Mouse (Mus musculus): ENCODE measurements at regions not wholly inside any gene's neighbourhood (a gene's known extent, or its start where the extent isn't known, plus 50 kb on each side); places are given as distances from the start of the nearest gene placed in this dataset.

DNA sequence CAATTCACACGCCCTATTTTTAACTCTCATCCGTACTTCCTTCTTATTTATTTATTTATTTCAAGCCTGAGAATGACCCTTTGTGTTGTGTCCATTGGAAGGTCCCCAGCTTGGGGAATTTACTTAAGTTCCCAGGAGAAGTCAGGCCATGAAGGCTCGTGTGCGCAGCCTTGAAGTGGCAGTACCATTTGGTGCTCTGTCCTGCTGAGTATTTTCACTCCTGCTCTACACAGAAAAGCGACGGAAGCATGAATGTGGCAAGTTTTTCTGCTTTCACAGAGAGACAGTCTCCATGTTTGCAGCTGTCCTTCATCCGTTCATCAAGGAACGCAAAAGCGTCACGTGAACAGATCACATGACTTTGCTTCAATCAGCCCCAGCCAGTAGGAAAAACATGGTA is 610.2 kb upstream of the Clint1 start:
- TF ChIP-seq POLR2AphosphoS2 (IDR thresholded peaks at IDR 0.05; ENCODE audit: insufficient read length, low read depth) (no peak), MAX (IDR thresholded peaks at IDR 0.05; ENCODE audit: low read depth) (no peak), USF1 (IDR thresholded peaks at IDR 0.05; ENCODE audit: low read depth) (no peak), E2F4 (IDR thresholded peaks at IDR 0.05; ENCODE audit: insufficient read depth) (no peak), REST (IDR thresholded peaks at IDR 0.05; ENCODE audit: insufficient read depth, insufficient read length) (no peak), TCF3 (IDR thresholded peaks at IDR 0.05; ENCODE audit: insufficient read length, low read depth) (no peak), MYOD1 (IDR thresholded peaks at IDR 0.05; ENCODE audit: control insufficient read depth in 1 of 3, insufficient read length in 2 of 3, low read depth in 2 of 3) (no peak), POLR2A (IDR thresholded peaks at IDR 0.05; ENCODE audit: insufficient read length, low read depth) (no peak), SRF (IDR thresholded peaks at IDR 0.05; ENCODE audit: control insufficient read depth, insufficient read length, low read depth) (no peak), CEBPB (IDR thresholded peaks at IDR 0.05; ENCODE audit: insufficient read depth, poor library complexity, severe bottlenecking) (no peak), MYOG (IDR thresholded peaks at IDR 0.05; ENCODE audit: control insufficient read depth in 1 of 3, insufficient read depth in 1 of 3, insufficient read length in 2 of 3, low read depth in 2 of 3) (no peak), TCF12 (IDR thresholded peaks at IDR 0.05; ENCODE audit: insufficient read depth, poor library complexity, severe bottlenecking) (no peak)

DNA sequence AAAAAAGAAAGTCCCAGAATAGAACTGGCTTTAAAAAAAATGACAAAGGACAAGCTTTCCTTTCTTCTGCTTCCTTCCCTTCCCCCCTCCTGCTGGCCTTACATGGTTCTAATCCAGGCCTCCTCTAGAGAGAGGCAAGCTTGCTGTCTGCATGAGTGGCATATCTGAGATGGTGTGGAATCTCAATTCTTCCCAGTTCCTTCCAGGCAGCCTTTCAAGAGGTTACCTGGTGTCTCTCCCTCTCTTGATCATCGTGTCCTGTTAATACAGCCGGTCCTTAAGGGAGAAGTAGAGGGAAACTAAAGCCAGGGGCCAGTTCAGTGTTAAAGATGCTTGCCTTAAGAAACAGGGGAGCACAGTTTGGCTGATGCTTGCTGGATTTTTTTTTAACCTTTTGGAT is 607.1 kb upstream of the Clint1 start:
- H3K79me2 ChIP-seq (ENCODE audit: control insufficient read depth, insufficient read depth), result no peaks in the 10 kb centered on the region
- H3K4me3 ChIP-seq, result no peak overlapping the region
- no peaks in the 10 kb centered on the region for H3K27me3 ChIP-seq (ENCODE audit: control insufficient read depth, insufficient read depth, insufficient read length)
- no peaks in the 10 kb centered on the region for H3K36me3 ChIP-seq (ENCODE audit: control insufficient read depth, insufficient read depth)
- no peak for TF ChIP-seq USF1 (IDR thresholded peaks at IDR 0.05; ENCODE audit: low read depth)
- no peak overlapping the region for H3ac ChIP-seq (ENCODE audit: control insufficient read depth, insufficient read length)
- no peak overlapping the region for H3K4me2 ChIP-seq (ENCODE audit: low read depth)

More for the DNA sequence above, 610.2 kb upstream of the Clint1 start:
- H3K36me3 ChIP-seq (ENCODE audit: control insufficient read depth, insufficient read depth), result no peaks in the 10 kb centered on the region
- H3K4me2 ChIP-seq (ENCODE audit: low read depth), result no peak overlapping the region
- no peak overlapping the region for H3K4me3 ChIP-seq
- no peaks in the 10 kb centered on the region for H3K27me3 ChIP-seq (ENCODE audit: control insufficient read depth, insufficient read depth, insufficient read length)
- no peak overlapping the region for H3ac ChIP-seq (ENCODE audit: control insufficient read depth, insufficient read length)
- H3K79me2 ChIP-seq (ENCODE audit: control insufficient read depth, insufficient read depth), result no peaks in the 10 kb centered on the region

DNA sequence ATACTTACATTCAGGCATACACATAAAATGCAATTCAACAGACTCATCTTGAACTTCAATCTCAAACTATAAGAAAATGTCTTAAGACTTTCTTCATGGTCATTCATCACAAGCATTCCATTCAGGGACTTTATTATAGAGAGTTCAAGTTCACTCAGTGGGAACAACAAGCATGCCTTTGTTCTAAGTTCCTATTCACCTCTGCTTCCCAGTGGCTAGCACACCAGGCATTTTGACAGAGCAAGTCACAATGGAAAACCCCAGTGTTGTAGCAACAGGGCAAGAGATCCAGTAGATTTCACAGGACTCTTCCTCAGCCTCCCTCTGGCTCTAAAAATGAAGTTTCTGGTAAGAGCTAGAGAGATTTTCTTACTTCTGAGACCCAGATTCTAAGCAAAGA is 595.8 kb upstream of the Clint1 start:
- no peaks in the 10 kb centered on the region for H3K27me3 ChIP-seq (ENCODE audit: control insufficient read depth, insufficient read depth, insufficient read length)
- no peak overlapping the region for H3ac ChIP-seq (ENCODE audit: control insufficient read depth, insufficient read length)
- TF ChIP-seq MAX (IDR thresholded peaks at IDR 0.05; ENCODE audit: low read depth) (no peak), TCF12 (IDR thresholded peaks at IDR 0.05; ENCODE audit: insufficient read depth, poor library complexity, severe bottlenecking) (no peak), E2F4 (IDR thresholded peaks at IDR 0.05; ENCODE audit: insufficient read depth) (no peak), USF1 (IDR thresholded peaks at IDR 0.05; ENCODE audit: low read depth) (no peak), POLR2AphosphoS2 (IDR thresholded peaks at IDR 0.05; ENCODE audit: insufficient read length, low read depth) (no peak), MYOD1 (IDR thresholded peaks at IDR 0.05; ENCODE audit: control insufficient read depth in 1 of 3, insufficient read length in 2 of 3, low read depth in 2 of 3) (no peak), TCF3 (IDR thresholded peaks at IDR 0.05; ENCODE audit: insufficient read length, low read depth) (no peak)
- no peaks in the 10 kb centered on the region for H3K36me3 ChIP-seq (ENCODE audit: control insufficient read depth, insufficient read depth)
- H3K4me2 ChIP-seq (ENCODE audit: low read depth), result no peak overlapping the region
- no peaks in the 10 kb centered on the region for H3K79me2 ChIP-seq (ENCODE audit: control insufficient read depth, insufficient read depth)
- H3K4me3 ChIP-seq, result no peak overlapping the region

DNA sequence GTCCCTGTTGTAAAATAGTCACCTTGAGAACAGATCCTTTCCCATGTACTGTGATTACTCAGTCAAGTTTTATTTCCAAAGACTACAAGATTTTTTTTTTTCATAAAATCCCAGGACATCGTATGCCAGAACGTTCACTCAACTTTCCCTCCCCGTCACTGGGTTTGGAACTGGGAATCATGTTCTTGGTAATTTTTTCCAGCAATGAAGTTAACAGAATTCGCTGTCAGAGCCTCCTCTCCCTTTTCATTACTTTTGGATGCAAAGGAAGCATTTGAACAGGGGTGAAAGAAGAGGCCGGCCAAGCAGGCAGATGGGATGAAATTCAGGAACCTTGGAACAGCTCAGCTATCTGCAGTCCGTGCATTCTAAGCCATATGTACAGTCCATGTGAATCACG is 589.7 kb upstream of the Clint1 start:
- H3K36me3 ChIP-seq (ENCODE audit: control insufficient read depth, insufficient read depth), result no peaks in the 10 kb centered on the region
- H3K4me2 ChIP-seq (ENCODE audit: low read depth), result no peak overlapping the region
- no peaks in the 10 kb centered on the region for H3K79me2 ChIP-seq (ENCODE audit: control insufficient read depth, insufficient read depth)
- H3K4me3 ChIP-seq, result no peak overlapping the region
- no peak overlapping the region for H3ac ChIP-seq (ENCODE audit: control insufficient read depth, insufficient read length)
- H3K27me3 ChIP-seq (ENCODE audit: control insufficient read depth, insufficient read depth, insufficient read length), result no peaks in the 10 kb centered on the region
- no peak for TF ChIP-seq POLR2AphosphoS2 (IDR thresholded peaks at IDR 0.05; ENCODE audit: insufficient read length, low read depth)

DNA sequence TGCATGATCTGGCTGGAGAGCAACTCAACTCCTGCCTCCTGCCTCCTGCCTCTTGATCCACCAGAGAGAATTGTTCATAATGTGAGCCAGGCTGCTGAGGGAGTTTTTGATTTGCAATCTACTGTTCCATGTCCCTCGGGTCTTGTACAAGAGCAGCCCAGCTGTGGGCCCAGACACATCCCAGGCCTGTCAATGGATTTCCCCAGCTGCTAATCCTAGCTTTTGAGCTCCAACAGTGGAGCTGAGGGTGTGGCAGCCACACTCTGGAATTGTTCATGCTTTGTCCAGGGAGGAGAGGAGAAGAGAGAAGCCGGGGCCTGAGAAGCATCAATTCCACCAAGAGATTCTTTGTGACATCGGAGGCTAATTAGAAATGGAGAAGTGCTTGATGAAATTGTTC is 587.9 kb upstream of the Clint1 start:
- H3K27me3 ChIP-seq (ENCODE audit: control insufficient read depth, insufficient read depth, insufficient read length), result no peaks in the 10 kb centered on the region
- H3ac ChIP-seq (ENCODE audit: control insufficient read depth, insufficient read length), result no peak overlapping the region
- no peak for TF ChIP-seq POLR2AphosphoS2 (IDR thresholded peaks at IDR 0.05; ENCODE audit: insufficient read length, low read depth)
- TF ChIP-seq MAX (IDR thresholded peaks at IDR 0.05; ENCODE audit: low read depth), result no peak
- no peak for TF ChIP-seq REST (IDR thresholded peaks at IDR 0.05; ENCODE audit: insufficient read depth, insufficient read length)
- no peak for TF ChIP-seq MYOD1 (IDR thresholded peaks at IDR 0.05; ENCODE audit: control insufficient read depth in 1 of 3, insufficient read length in 2 of 3, low read depth in 2 of 3)
- no peak for TF ChIP-seq SRF (IDR thresholded peaks at IDR 0.05; ENCODE audit: control insufficient read depth, insufficient read length, low read depth)
- no peak for TF ChIP-seq USF1 (IDR thresholded peaks at IDR 0.05; ENCODE audit: low read depth)
- TF ChIP-seq POLR2A (IDR thresholded peaks at IDR 0.05; ENCODE audit: insufficient read length, low read depth), result no peak
- no peak for TF ChIP-seq CEBPB (IDR thresholded peaks at IDR 0.05; ENCODE audit: insufficient read depth, poor library complexity, severe bottlenecking)
- no peak for TF ChIP-seq TCF3 (IDR thresholded peaks at IDR 0.05; ENCODE audit: insufficient read length, low read depth)
- TF ChIP-seq TCF12 (IDR thresholded peaks at IDR 0.05; ENCODE audit: insufficient read depth, poor library complexity, severe bottlenecking), result no peak
- no peak for TF ChIP-seq E2F4 (IDR thresholded peaks at IDR 0.05; ENCODE audit: insufficient read depth)
- TF ChIP-seq MYOG (IDR thresholded peaks at IDR 0.05; ENCODE audit: control insufficient read depth in 1 of 3, insufficient read depth in 1 of 3, insufficient read length in 2 of 3, low read depth in 2 of 3), result no peak

More for the DNA sequence above, 587.9 kb upstream of the Clint1 start:
- Histone ChIP-seq H3K36me3 (ENCODE audit: control insufficient read depth, insufficient read depth) (no peaks in the 10 kb centered on the region), H3K4me2 (ENCODE audit: low read depth) (no peak overlapping the region), H3K79me2 (ENCODE audit: control insufficient read depth, insufficient read depth) (no peaks in the 10 kb centered on the region), H3K4me3 (no peak overlapping the region)
